22 mouse cellular contexts compared by ENCODE assay signal in the genomic region with DNA sequence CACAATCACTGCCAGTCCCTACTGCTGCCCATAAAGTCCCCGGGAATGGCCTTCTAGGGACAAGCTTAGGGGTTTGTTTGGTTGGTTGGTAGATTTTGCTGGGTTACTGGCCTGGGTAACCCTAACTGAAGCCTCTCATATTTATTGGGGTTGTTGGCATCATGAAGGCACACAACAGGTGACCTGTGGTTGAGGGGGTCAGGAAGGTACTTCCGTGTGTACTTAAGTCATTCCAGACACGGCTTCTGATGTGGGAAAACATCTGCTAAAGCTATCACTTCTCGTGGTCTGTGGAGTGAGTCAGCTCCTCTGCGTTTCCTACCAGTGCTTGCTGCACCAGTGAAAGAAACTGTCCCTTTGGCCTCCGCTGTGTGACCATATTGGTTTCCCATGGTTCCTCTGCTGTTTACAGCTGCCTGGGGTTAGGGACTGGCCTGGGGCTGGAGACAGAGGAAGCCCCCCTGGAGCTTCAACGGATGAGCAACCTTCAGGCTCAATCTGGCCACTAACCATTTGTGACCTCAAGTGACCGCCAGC.
DNase-seq lines count a peak whose midpoint lies in the region; ATAC-seq and TF ChIP-seq lines count a peak whose summit lies in the region.
"Had no signal": no experiment of that assay in that cellular context is flagged by ENCODE, and none has a peak within 500 bp of the region (broad histone marks: within the 10 kb centered on the region; RNA-seq: fewer than 3 reads in every experiment).

No protein-coding gene starts in this region.

- H3ac ChIP-seq in C2C12 (ENCODE audit: control insufficient read depth, insufficient read length, low read depth) (no peak overlapping the region), myocyte (ENCODE audit: control insufficient read depth, insufficient read length) (no peak overlapping the region)

- peak; percentile 27 for DNase-seq in embryo, embryonic 11 days
- DNase-seq in embryo, embryonic 10.5 days (ENCODE audit: low spot score) = no peak
- no peak for DNase-seq in urinary bladder, postnatal 10 days (ENCODE audit: low spot score)
- no peak for DNase-seq in left cerebral cortex, adult 2 months (ENCODE audit: extremely low spot score in 1 of 2, low spot score in 2 of 2)
- DNase-seq: adrenal gland, postnatal 10 days; cerebellum, adult 11 months; cerebellum, adult 8-10 months; cerebellum, postnatal 14 days; gastrocnemius, postnatal 25 days; heart, adult 18-20 months had no signal

- H3K9ac ChIP-seq in midbrain, embryonic 16.5 days (ENCODE audit: low read depth, low read length) = no peak overlapping the region
- H3K9ac ChIP-seq: embryonic facial prominence, embryonic 13.5 days; forebrain, embryonic 12.5 days; hindbrain, embryonic 15.5 days had no signal

- H3K9me3 ChIP-seq in midbrain, embryonic 16.5 days (replicated peaks; ENCODE audit: control insufficient read depth, low read length, poor library complexity, severe bottlenecking) = no peaks in the 10 kb centered on the region
- H3K9me3 ChIP-seq: embryonic facial prominence, embryonic 13.5 days; forebrain, embryonic 12.5 days; G1E; hindbrain, embryonic 15.5 days had no signal

- TF ChIP-seq CTCF in C2C12 (IDR thresholded peaks at IDR 0.05; ENCODE audit: control insufficient read depth, insufficient read depth, insufficient read length) = no peak
- no peak for TF ChIP-seq CTCF in left cerebral cortex, adult 2 months (IDR thresholded peaks at IDR 0.05)

- 85% methylated on average over 8 of the region's 8 CpGs for WGBS in midbrain, embryonic 16.5 days

- H3K4me3 ChIP-seq in C2C12 (ENCODE audit: insufficient read depth, poor library complexity, severe bottlenecking) (no peak overlapping the region), myocyte (no peak overlapping the region)
- H3K4me3 ChIP-seq in midbrain, embryonic 16.5 days (ENCODE audit: low read depth, low read length) = no peak overlapping the region
- no peak overlapping the region for H3K4me3 ChIP-seq in left cerebral cortex, adult 2 months
- H3K4me3 ChIP-seq: embryonic facial prominence, embryonic 13.5 days; forebrain, embryonic 12.5 days; hindbrain, embryonic 15.5 days had no signal

- no peak for TF ChIP-seq POLR2A in myocyte (IDR thresholded peaks at IDR 0.05; ENCODE audit: insufficient read length, low read depth)

- ATAC-seq in hematopoietic stem cell, adult 5-6 weeks (replicated peaks in 1 of 2; ENCODE audit: insufficient read depth in 1 of 2, low FRiP score in 2 of 2, low TSS enrichment in 1 of 2, low read depth in 1 of 2, poor library complexity in 2 of 2, severe bottlenecking in 2 of 2) = peak; percentile 56 to 61
- no peak for ATAC-seq in midbrain, embryonic 16.5 days
- ATAC-seq: CD4-positive, CD25-positive, alpha-beta regulatory T cell, adult 4 months; forebrain, embryonic 16.5 days; intestine, embryonic 16.5 days had no signal

- H3K79me2 ChIP-seq in C2C12 (ENCODE audit: control insufficient read depth, insufficient read depth) (no peaks in the 10 kb centered on the region), myocyte (ENCODE audit: control insufficient read depth, insufficient read depth) (no peaks in the 10 kb centered on the region)

- H3K4me2 ChIP-seq in myocyte (ENCODE audit: low read depth) = peak overlapping the region; percentile 1
- H3K4me2 ChIP-seq in midbrain, embryonic 16.5 days (ENCODE audit: low read length) = no peak overlapping the region
- H3K4me2 ChIP-seq: embryonic facial prominence, embryonic 13.5 days; forebrain, embryonic 12.5 days; heart, embryonic 11.5 days; hindbrain, embryonic 15.5 days had no signal

- H3K4me1 ChIP-seq in midbrain, embryonic 16.5 days (ENCODE audit: control insufficient read depth, insufficient read depth, low read length) = no peaks in the 10 kb centered on the region
- H3K4me1 ChIP-seq: embryonic facial prominence, embryonic 13.5 days; forebrain, embryonic 12.5 days; hindbrain, embryonic 15.5 days had no signal

- intact Hi-C loops in left cerebral cortex, adult 2 months (cut with DNase I) = no loop called here

- H3K27me3 ChIP-seq in C2C12 (ENCODE audit: control insufficient read depth, insufficient read depth, insufficient read length) = peaks cover 5% of the 10 kb centered on the region
- no peaks in the 10 kb centered on the region for H3K27me3 ChIP-seq in myocyte (ENCODE audit: control insufficient read depth, insufficient read depth, insufficient read length)
- no peaks in the 10 kb centered on the region for H3K27me3 ChIP-seq in midbrain, embryonic 16.5 days (ENCODE audit: control insufficient read depth, insufficient read depth, low read depth, low read length)
- H3K27me3 ChIP-seq: embryonic facial prominence, embryonic 13.5 days; forebrain, embryonic 12.5 days; hindbrain, embryonic 15.5 days had no signal

- no peak overlapping the region for H3K27ac ChIP-seq in midbrain, embryonic 16.5 days (ENCODE audit: low read length)
- no peak overlapping the region for H3K27ac ChIP-seq in left cerebral cortex, adult 2 months
- H3K27ac ChIP-seq: embryonic facial prominence, embryonic 13.5 days; forebrain, embryonic 12.5 days; hindbrain, embryonic 15.5 days had no signal

- H3K36me3 ChIP-seq in C2C12 (ENCODE audit: control insufficient read depth, insufficient read depth) = no peaks in the 10 kb centered on the region
- no peaks in the 10 kb centered on the region for H3K36me3 ChIP-seq in myocyte (ENCODE audit: control insufficient read depth, insufficient read depth)
- no peaks in the 10 kb centered on the region for H3K36me3 ChIP-seq in midbrain, embryonic 16.5 days (ENCODE audit: control insufficient read depth, insufficient read depth, low read length)
- H3K36me3 ChIP-seq: embryonic facial prominence, embryonic 13.5 days; forebrain, embryonic 12.5 days; G1E; hindbrain, embryonic 15.5 days had no signal

- no peaks in the 10 kb centered on the region for H3K79me3 ChIP-seq in C2C12 (ENCODE audit: low read depth)

TF ChIP-seq in C2C12, 6 proteins besides CTCF, POLR2A, EP300 and RAD21:
- TF ChIP-seq CEBPB (IDR thresholded peaks at IDR 0.05; ENCODE audit: low read depth) = no peak
- TF ChIP-seq MYOD1 (IDR thresholded peaks at IDR 0.05; ENCODE audit: control insufficient read depth, insufficient read length, low read depth) = peak; percentile 94

TF ChIP-seq in myocyte, 11 proteins besides CTCF, POLR2A, EP300 and RAD21:
- TF ChIP-seq MYOD1 (IDR thresholded peaks at IDR 0.05; ENCODE audit: control insufficient read depth in 1 of 3, insufficient read length in 2 of 3, low read depth in 2 of 3) = peak in 2 of 3 experiments; percentile 79 to 80
- no peak for TF ChIP-seq E2F4 (IDR thresholded peaks at IDR 0.05; ENCODE audit: insufficient read depth)
- peak; percentile 54 for TF ChIP-seq TCF12 (IDR thresholded peaks at IDR 0.05; ENCODE audit: insufficient read depth, poor library complexity, severe bottlenecking)
- peak; percentile 18 for TF ChIP-seq TCF3 (IDR thresholded peaks at IDR 0.05; ENCODE audit: insufficient read length, low read depth)
